Mouse (Mus musculus) left cerebral cortex, adult 18-20 months (tissue): Measurements from ENCODE around the gene Cdk9. TPM values are rescaled to one million over a fixed set of nuclear protein-coding genes. Genes with fewer than 3 reads are reported as not detected.

Source experiments
- DNase-seq, 2 experiments: peaks; one replicate each; pipeline ENCODE4 v3.0.0; 2021 to 2022; ENCODE audit warnings: low spot score in 2 of 2, mixed read lengths in 1 of 2
- microRNA-seq, 2 experiments: library from miRNA; unstranded; fragments of <30 nt; microRNA quantifications; one replicate each; pipeline ENCODE4 v1.2.0; 2021
- total RNA-seq, 2 experiments: library from RNA; stranded (reverse); gene quantifications; 2 replicates each; pipeline ENCODE4 v1.2.3; 2021

Cdk9 gene
- total RNA-seq, 2 experiments from 2014 or later = 128 to 133 TPM

- no peak for DNase-seq
Observed at GRCm38 (mm10) chr2:32680961-32681650, 31.8 kb downstream of the Cdk9 start.

- peak; percentile 54 to 73 for DNase-seq
Observed at GRCm38 (mm10) chr2:32680051-32680451, 32.8 kb downstream of the Cdk9 start.

- DNase-seq = no peak
Observed at GRCm38 (mm10) chr2:32677683-32678082, 35.2 kb downstream of the Cdk9 start.

- no peak for DNase-seq
Observed at GRCm38 (mm10) chr2:32676821-32677220, 36.1 kb downstream of the Cdk9 start.

GRCm38 (mm10) chr2:32673176-32673917 lies 39.5 kb downstream of the Cdk9 start:
- no peak for DNase-seq

GRCm38 (mm10) chr2:32671907-32672595 lies 40.8 kb downstream of the Cdk9 start:
- no peak for DNase-seq

GRCm38 (mm10) chr2:32671147-32671546 lies 41.7 kb downstream of the Cdk9 start:
- no peak for DNase-seq

GRCm38 (mm10) chr2:32669876-32670275 lies 43.0 kb downstream of the Cdk9 start:
- no peak for DNase-seq

- no peak for DNase-seq
Observed at GRCm38 (mm10) chr2:32668176-32668575, 44.7 kb downstream of the Cdk9 start.

GRCm38 (mm10) chr2:32667775-32668174 lies 45.1 kb downstream of the Cdk9 start:
- DNase-seq = no peak

- no peak for DNase-seq
Observed at GRCm38 (mm10) chr2:32665853-32666252, 47.0 kb downstream of the Cdk9 start.

GRCm38 (mm10) chr2:32665345-32665744 lies 47.5 kb downstream of the Cdk9 start:
- no peak for DNase-seq

- no peak for DNase-seq
Observed at GRCm38 (mm10) chr2:32662291-32662690, 50.6 kb downstream of the Cdk9 start.

- DNase-seq = no peak
Observed at GRCm38 (mm10) chr2:32661509-32662107, 51.3 kb downstream of the Cdk9 start.

GRCm38 (mm10) chr2:32658873-32659272 lies 54.0 kb downstream of the Cdk9 start:
- no peak for DNase-seq

- DNase-seq = no peak
Observed at GRCm38 (mm10) chr2:32655826-32656225, 57.0 kb downstream of the Cdk9 start.

Small RNAs within 50 kb of the gene (microRNA-seq; reads per million reads assigned to microRNA genes)
- gene Gm47291 (0 reads per million in 2 experiments), gene Mir2861 (0.21 to 0.25 reads per million in 2 experiments), gene Mir3960 (0 reads per million in 2 experiments), gene Mir8093 (0 to 1.1 reads per million in 2 experiments)

Other genes with a start within 250 kb of the Cdk9 start
- 10 to 100 TPM; 67.3 to 68.4 TPM for gene Fam102a, start 177.7 kb downstream of the Cdk9 start, total RNA-seq
- 10 to 100 TPM; 71.4 to 77.1 TPM for gene Dpm2, start 142.2 kb downstream of the Cdk9 start, total RNA-seq
- gene Pip5kl1, start 138.3 kb downstream of the Cdk9 start, total RNA-seq = 10 to 100 TPM in 1 of 2 experiments, 1 to 10 TPM in 1; 8.6 to 10.3 TPM
- gene 9430097D07Rik, start 137.4 kb downstream of the Cdk9 start, total RNA-seq = under 1 TPM; 0.79 to 0.82 TPM
- gene St6galnac4, start 126.0 kb downstream of the Cdk9 start, total RNA-seq = 10 to 100 TPM; 40.6 TPM
- gene St6galnac6, start 113.4 kb downstream of the Cdk9 start, total RNA-seq = 100 to 1,000 TPM; 113 to 130 TPM
- gene Ak1, start 91.3 kb downstream of the Cdk9 start, total RNA-seq = 100 to 1,000 TPM; 151 to 160 TPM
- gene Eng, start 66.5 kb downstream of the Cdk9 start, total RNA-seq = 10 to 100 TPM; 18.4 to 19.9 TPM
- gene Fpgs, start 8.9 kb downstream of the Cdk9 start, total RNA-seq = 1 to 10 TPM; 7.6 to 9.0 TPM
- 10 to 100 TPM; 27.9 to 35.5 TPM for gene Sh2d3c, start 8.0 kb upstream of the Cdk9 start, total RNA-seq
- 1 to 10 TPM; 2.2 to 2.8 TPM for gene 6330409D20Rik, start 27.9 kb upstream of the Cdk9 start, total RNA-seq
- 10 to 100 TPM; 28.7 to 34.3 TPM for gene Tor2a, start 44.2 kb upstream of the Cdk9 start, total RNA-seq
- gene Ttc16, start 62.6 kb upstream of the Cdk9 start, total RNA-seq = 1 to 10 TPM in 1 of 2 experiments, under 1 TPM in 1; 0.88 to 1.0 TPM
- gene Ptrh1, start 62.7 kb upstream of the Cdk9 start, total RNA-seq = 10 to 100 TPM in 1 of 2 experiments, 1 to 10 TPM in 1; 8.1 to 10.2 TPM
- under 1 TPM; 0.28 to 0.33 TPM for gene Cfap157, start 71.4 kb upstream of the Cdk9 start, total RNA-seq
- 1,000 to 10,000 TPM in 1 of 2 experiments, 100 to 1,000 TPM in 1; 951 to 1,006 TPM for gene Stxbp1, start 134.2 kb upstream of the Cdk9 start, total RNA-seq
- gene Fam129b, start 163.0 kb upstream of the Cdk9 start, total RNA-seq = 10 to 100 TPM; 29.6 to 35.3 TPM
- 100 to 1,000 TPM; 114 to 120 TPM for gene Rpl12, start 248.5 kb upstream of the Cdk9 start, total RNA-seq
- gene Lrsam1, start 248.5 kb upstream of the Cdk9 start, total RNA-seq = 10 to 100 TPM; 38.7 to 44.6 TPM